Mouse (Mus musculus) liver, embryonic 11.5 days (tissue): ENCODE results near the gene Arpc5l. TPM values are rescaled to one million over a fixed set of nuclear protein-coding genes. Genes with fewer than 3 reads are reported as not detected.

ENCODE experiments used
- ATAC-seq: fragments of 200-750 bp; cut with Nextera tagmentation; replicated peaks from 2 replicates; pipeline ENCODE4 v1.8.0; 2017; ENCODE audit warnings: moderate number of reproducible peaks, mild to moderate bottlenecking, moderate TSS enrichment, moderate library complexity; ENCODE audit not compliant: low FRiP score
- DNase-seq: peaks from one replicate; pipeline ENCODE4 v3.0.0-alpha.2; 2017; ENCODE audit warnings: low spot score
- H3K27ac ChIP-seq: fragments of 300-500 bp; sonication (generic); 2 replicates; pipeline ENCODE4 v1.5.1; 2014; ENCODE audit warnings: mild to moderate bottlenecking, low read depth, low read length, control low read depth
- H3K27me3 ChIP-seq: fragments of 300-500 bp; sonication (generic); replicated peaks from 2 replicates; pipeline ENCODE4 v1.6.1; 2014; ENCODE audit warnings: low read length, mixed read lengths; ENCODE audit not compliant: control insufficient read depth, insufficient read depth
- H3K36me3 ChIP-seq: fragments of 300-500 bp; sonication (generic); 2 replicates; pipeline ENCODE4 v1.6.1; 2014; ENCODE audit warnings: mild to moderate bottlenecking, low read length, moderate library complexity, mixed read lengths; ENCODE audit not compliant: control insufficient read depth, insufficient read depth
- H3K4me1 ChIP-seq: fragments of 300-500 bp; sonication (generic); replicated peaks from 2 replicates; pipeline ENCODE4 v1.6.1; 2014; ENCODE audit warnings: low read length, mixed read lengths; ENCODE audit not compliant: control insufficient read depth, insufficient read depth
- H3K4me2 ChIP-seq: fragments of 300-500 bp; sonication (generic); 2 replicates; pipeline ENCODE4 v1.6.1; 2014; ENCODE audit warnings: mild to moderate bottlenecking, control low read depth, moderate library complexity
- H3K4me3 ChIP-seq: fragments of 300-500 bp; sonication (generic); 2 replicates; pipeline ENCODE4 v1.5.1; 2014; ENCODE audit warnings: low read depth, low read length, control low read depth
- H3K9ac ChIP-seq: fragments of 300-500 bp; sonication (generic); 2 replicates; pipeline ENCODE4 v1.6.1; 2014; ENCODE audit warnings: low read depth, low read length, control low read depth
- H3K9me3 ChIP-seq: fragments of 300-500 bp; sonication (generic); 2 replicates; pipeline ENCODE4 v1.6.1; 2016; ENCODE audit warnings: low read length, inconsistent platforms, mixed read lengths; ENCODE audit not compliant: control insufficient read depth
- WGBS: fragments of 180-500 bp; shearing (Covaris S2); extraction: QIAGEN DNeasy Blood & Tissue Kit; methylation state at CpG from one replicate; pipeline ENCODE4 v1.1.7; 2014; 5-methylcytosine and 5-hydroxymethylcytosine counted together
- polyA plus RNA-seq: library from polyadenylated mRNA; unstranded; fragments of >200 nt; fragmentation: Nextera tagmentation; extraction: Ambion mirVana; gene quantifications from 2 replicates; pipeline ENCODE4 v1.2.1, GENCODE M21; 2014

Gene Arpc5l
- polyA plus RNA-seq, 1 experiment from 2014 or later: 113 TPM

DNA sequence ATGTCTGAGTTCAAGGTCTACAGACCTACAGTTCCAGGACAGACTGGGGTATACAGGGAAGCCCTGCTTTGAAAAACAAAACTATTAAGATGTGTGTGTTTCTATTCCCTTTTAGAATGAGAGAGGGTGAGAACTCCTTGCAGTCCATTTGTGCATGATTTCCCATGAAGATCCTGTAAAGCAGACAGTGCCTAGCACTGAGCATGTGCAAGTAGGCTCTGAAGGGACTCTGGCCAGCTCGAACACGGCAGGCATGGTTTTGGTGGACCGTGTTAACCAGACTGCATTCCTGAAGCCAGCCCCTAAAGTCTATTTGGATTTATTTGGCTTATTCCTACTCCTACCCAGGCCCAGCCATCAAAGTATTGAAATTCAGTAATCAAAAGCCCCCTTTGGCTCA, 6.8 kb downstream of the Arpc5l start:
- no peaks in the 10 kb centered on the region for H3K9me3 ChIP-seq
- H3K4me1 ChIP-seq: peaks cover 15% of the 10 kb centered on the region
- H3K4me3 ChIP-seq: no peak overlapping the region
- no peak overlapping the region for H3K9ac ChIP-seq
- H3K27ac ChIP-seq: no peak overlapping the region
- H3K4me2 ChIP-seq: no peak overlapping the region
- no peaks in the 10 kb centered on the region for H3K27me3 ChIP-seq
- no peak for ATAC-seq
- WGBS: 89% methylated on average over 3 of the region's 3 CpGs
- H3K36me3 ChIP-seq: peaks cover 21% of the 10 kb centered on the region
- no peak for DNase-seq

DNA sequence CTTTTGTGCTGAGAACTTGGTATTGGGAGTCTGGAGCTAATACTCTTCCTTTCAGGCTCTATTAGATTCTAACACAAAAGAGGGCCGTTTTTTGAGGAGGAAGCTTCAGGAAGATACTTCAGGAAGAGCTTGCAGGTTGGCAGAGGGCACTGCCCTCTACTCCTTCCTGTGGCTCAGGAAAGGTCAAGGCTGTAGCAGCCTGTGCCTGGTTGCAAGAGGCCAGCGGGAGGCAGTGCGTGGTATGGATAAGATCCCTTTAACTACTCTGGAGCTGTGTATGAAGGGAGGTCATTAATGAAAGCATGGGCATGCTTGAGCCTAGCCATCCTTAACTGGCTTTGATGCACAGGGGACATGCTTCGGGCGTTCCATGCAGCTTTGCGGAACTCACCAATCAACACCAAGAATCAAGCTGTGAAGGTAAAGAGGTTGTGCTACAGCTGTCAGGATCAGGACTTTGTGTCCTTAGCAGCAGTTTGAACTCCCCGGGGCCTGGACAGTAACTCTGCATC, 7.7 kb downstream of the Arpc5l start:
- no peak overlapping the region for H3K27ac ChIP-seq
- DNase-seq (no peak), ATAC-seq (no peak)
- H3K9ac ChIP-seq: no peak overlapping the region
- peaks cover 23% of the 10 kb centered on the region for H3K36me3 ChIP-seq
- H3K9me3 ChIP-seq: no peaks in the 10 kb centered on the region
- no peak overlapping the region for H3K4me2 ChIP-seq
- H3K4me3 ChIP-seq: no peak overlapping the region
- no peaks in the 10 kb centered on the region for H3K27me3 ChIP-seq
- peaks cover 10% of the 10 kb centered on the region for H3K4me1 ChIP-seq
- WGBS: 80% methylated on average over 7 of the region's 7 CpGs

DNA sequence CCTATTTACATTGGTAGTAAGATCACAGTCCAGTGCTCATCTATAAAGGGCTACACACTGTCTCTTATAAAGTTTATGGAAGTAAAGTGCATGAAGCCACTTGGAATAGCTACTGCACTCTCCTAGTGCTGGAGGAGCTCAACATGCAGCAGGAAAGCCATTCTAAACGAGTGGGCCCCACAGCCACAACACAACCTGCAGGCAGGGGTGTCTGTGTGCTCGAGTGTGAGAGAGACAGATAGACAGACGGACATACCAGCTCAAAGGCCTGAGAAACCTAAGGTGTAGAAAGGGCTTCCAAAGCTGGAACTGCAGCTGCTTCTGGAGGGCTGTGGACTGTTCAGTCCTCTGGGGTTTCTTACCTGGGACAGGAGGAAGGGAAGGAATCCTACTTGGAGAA, 11.4 kb downstream of the Arpc5l start:
- no peaks in the 10 kb centered on the region for H3K4me1 ChIP-seq
- H3K36me3 ChIP-seq: peaks cover 30% of the 10 kb centered on the region
- H3K4me3 ChIP-seq: no peak overlapping the region
- DNase-seq: no peak
- no peaks in the 10 kb centered on the region for H3K9me3 ChIP-seq
- no peaks in the 10 kb centered on the region for H3K27me3 ChIP-seq
- WGBS: 78% methylated on average over 3 of the region's 3 CpGs
- no peak for ATAC-seq
- no peak overlapping the region for H3K9ac ChIP-seq
- H3K4me2 ChIP-seq: no peak overlapping the region
- H3K27ac ChIP-seq: no peak overlapping the region

DNA sequence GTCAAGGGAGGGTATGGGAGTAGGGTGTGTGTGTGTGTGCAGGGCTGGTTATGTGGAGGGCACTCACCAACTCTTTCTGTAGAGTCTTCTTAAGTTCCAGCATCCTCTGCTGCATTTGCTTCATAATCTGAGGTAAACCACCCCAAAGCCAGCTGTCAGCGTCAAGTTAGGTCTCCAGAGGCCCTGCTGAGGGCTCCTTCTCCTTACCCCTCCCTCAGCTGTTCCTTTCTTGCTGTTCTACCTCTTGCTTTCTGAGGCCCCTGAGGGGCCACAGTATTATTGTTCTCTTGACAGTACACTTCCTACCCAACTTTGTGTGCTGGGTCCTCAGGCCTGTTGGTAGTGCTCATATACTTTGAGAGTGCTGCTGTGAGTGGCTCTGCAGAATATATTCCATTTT, 14.9 kb downstream of the Arpc5l start:
- Histone ChIP-seq H3K4me3 (no peak overlapping the region), H3K27ac (no peak overlapping the region), H3K4me2 (no peak overlapping the region), H3K36me3 (peaks cover 35% of the 10 kb centered on the region), H3K9me3 (no peaks in the 10 kb centered on the region), H3K27me3 (no peaks in the 10 kb centered on the region), H3K4me1 (no peaks in the 10 kb centered on the region), H3K9ac (no peak overlapping the region)
- ATAC-seq: no peak
- 87% methylated on average over 1 of the region's 1 CpGs for WGBS
- no peak for DNase-seq

DNA sequence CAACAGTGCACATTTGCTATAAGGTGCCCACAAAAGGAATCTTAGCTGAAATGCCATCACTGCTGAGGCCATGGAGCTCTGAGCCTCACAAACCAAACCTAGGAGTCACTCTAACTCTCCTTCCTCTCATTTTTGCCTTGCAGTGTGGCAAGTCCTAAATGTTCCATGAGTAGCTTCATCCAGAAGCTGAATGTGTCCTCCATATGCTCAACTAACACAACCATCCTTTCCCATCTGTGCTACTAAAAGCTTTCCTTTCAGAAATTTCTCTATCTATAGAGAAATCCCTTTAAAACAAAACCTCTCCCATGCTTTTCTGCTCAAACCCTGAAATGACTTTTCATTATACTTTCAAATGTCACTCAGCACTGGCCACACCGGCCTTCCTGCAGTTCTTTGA, 26.5 kb downstream of the Arpc5l start:
- DNase-seq: no peak
- 97% methylated on average over 1 of the region's 1 CpGs for WGBS
- no peaks in the 10 kb centered on the region for H3K27me3 ChIP-seq
- no peak overlapping the region for H3K4me2 ChIP-seq
- H3K9me3 ChIP-seq: no peaks in the 10 kb centered on the region
- no peaks in the 10 kb centered on the region for H3K4me1 ChIP-seq
- H3K4me3 ChIP-seq: no peak overlapping the region
- no peak for ATAC-seq
- no peak overlapping the region for H3K27ac ChIP-seq
- H3K9ac ChIP-seq: no peak overlapping the region
- peaks cover 35% of the 10 kb centered on the region for H3K36me3 ChIP-seq

DNA sequence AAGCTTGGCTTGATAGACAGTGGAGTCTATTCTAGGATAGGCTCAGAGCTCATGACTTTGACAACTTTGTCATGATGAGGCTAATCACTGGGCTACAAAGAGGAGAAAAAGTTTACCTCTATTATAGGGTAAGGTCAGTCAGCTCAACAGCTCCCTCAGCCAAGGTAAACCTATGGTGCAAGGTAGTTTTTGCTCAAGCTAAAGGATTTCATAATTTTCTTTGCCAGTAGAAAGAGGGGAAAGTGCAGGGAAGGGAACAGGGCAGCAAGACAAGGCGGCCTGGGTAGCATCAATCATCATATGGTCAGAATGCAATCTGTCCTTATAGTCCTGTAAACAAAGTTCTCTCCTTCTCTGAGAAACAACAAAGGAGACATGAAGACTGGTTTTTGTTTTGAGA, 35.1 kb downstream of the Arpc5l start:
- H3K4me1 ChIP-seq: no peaks in the 10 kb centered on the region
- no peak for ATAC-seq
- H3K4me3 ChIP-seq: no peak overlapping the region
- DNase-seq: no peak
- no peak overlapping the region for H3K4me2 ChIP-seq
- H3K36me3 ChIP-seq: peaks cover 19% of the 10 kb centered on the region
- no peaks in the 10 kb centered on the region for H3K9me3 ChIP-seq
- H3K9ac ChIP-seq: no peak overlapping the region
- H3K27me3 ChIP-seq: no peaks in the 10 kb centered on the region
- WGBS: 95% methylated on average over 1 of the region's 1 CpGs
- no peak overlapping the region for H3K27ac ChIP-seq

DNA sequence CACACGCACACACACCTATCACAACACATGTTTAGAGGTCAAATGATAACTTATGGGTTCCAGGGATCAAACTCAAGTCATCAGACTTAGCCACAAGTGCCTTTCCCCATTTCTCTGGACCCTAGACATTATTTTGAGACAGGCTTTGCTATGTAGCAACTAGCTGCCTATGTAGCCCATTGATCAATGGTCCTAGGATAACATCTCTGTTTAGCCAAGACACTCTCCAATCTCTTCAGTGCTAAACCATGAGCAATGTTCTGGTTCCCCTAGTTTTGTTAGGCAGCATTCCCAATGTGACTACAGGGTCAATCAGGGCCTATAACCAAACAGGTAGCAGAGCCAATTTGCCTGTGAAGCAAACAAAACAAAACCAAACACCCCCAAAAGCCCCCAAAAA, 43.4 kb downstream of the Arpc5l start:
- DNase-seq (no peak), ATAC-seq (no peak)
- H3K4me3 ChIP-seq: no peak overlapping the region
- no peaks in the 10 kb centered on the region for H3K9me3 ChIP-seq
- H3K9ac ChIP-seq: no peak overlapping the region
- no peak overlapping the region for H3K27ac ChIP-seq
- no peak overlapping the region for H3K4me2 ChIP-seq
- H3K27me3 ChIP-seq: no peaks in the 10 kb centered on the region
- 89% methylated on average over 1 of the region's 1 CpGs for WGBS
- H3K4me1 ChIP-seq: no peaks in the 10 kb centered on the region
- H3K36me3 ChIP-seq: peaks cover 17% of the 10 kb centered on the region

DNA sequence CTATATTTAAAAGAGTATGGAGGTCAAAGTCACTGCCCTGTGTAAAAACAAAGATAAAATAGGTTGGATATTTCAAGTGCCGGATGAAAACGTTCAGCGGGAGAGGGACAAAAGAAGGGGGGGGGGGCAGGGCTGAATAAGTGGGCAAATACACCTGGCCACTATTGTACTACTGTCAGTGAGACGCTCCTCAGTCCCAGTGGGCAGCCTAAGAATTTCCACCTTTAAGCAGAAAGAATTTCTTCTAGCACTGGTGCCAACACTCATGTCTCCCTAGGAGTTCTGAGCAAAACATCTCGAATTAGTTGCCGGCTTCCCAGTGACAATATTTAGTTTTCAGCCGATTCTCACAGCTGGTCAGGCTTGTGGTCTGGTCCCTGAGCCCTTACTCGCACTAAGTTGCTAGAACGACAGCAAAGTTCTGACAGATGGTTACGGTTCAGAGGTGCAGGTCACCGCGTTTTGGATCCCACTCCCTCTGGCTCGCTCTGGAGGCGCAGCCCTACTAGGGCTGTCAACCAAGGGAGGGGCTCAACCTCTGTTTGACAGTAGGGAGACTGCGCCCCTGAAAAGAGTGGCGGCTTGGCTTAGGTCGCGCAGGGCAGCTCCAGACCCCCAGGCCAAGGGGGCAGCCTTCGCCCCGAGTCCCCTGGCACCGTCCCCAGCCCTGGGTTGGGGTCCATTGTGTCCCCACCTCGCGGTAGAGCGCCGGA, 59.7 kb downstream of the Arpc5l start:
- no peaks in the 10 kb centered on the region for H3K9me3 ChIP-seq
- H3K4me3 ChIP-seq: peak overlapping the region; percentile 78
- peaks cover 3% of the 10 kb centered on the region; the same call in 1 of the 2 replicates for H3K36me3 ChIP-seq
- H3K4me1 ChIP-seq: no peaks in the 10 kb centered on the region; the same call in 1 of the 2 replicates
- peak overlapping the region; percentile 70 for H3K27ac ChIP-seq
- WGBS: 4% methylated on average over 25 of the region's 25 CpGs
- DNase-seq (no peak), ATAC-seq (peak; percentile 83)
- H3K9ac ChIP-seq: peak overlapping the region; percentile 91
- no peaks in the 10 kb centered on the region for H3K27me3 ChIP-seq
- peak overlapping the region; percentile 81 for H3K4me2 ChIP-seq
